Mouse (Mus musculus): Measurements from ENCODE around the gene Eif1ax. TPM values are rescaled to one million over a fixed set of nuclear protein-coding genes. Genes with fewer than 3 reads are reported as not detected.
A peak's percentile ranks its signal among the peaks of the same experiment; 100 is the strongest.
"Not testable (repeated sequence)": the region's sequence is repeated elsewhere in the genome, so short reads cannot be mapped to it uniquely, and the experiment has no call there.

Gene Eif1ax
- 100 to 1,000 TPM in 1 of 2 experiments, 10 to 100 TPM in 1; 96.9 to 101 TPM for total RNA-seq (2021)
- long read RNA-seq, experiment 1, full-length matches to known transcripts, result 125 of 136 reads
- long read RNA-seq, experiment 1, partial matches to known transcripts, result 4 of 136 reads
- long read RNA-seq, experiment 1, other reads (novel, unspliced or antisense), result 7 of 136 reads
- long read RNA-seq, experiment 2, full-length matches to known transcripts, result 68 of 70 reads
- long read RNA-seq, experiment 2, partial matches to known transcripts, result 1 of 70 reads
- long read RNA-seq, experiment 2, other reads (novel, unspliced or antisense), result 1 of 70 reads

DNA sequence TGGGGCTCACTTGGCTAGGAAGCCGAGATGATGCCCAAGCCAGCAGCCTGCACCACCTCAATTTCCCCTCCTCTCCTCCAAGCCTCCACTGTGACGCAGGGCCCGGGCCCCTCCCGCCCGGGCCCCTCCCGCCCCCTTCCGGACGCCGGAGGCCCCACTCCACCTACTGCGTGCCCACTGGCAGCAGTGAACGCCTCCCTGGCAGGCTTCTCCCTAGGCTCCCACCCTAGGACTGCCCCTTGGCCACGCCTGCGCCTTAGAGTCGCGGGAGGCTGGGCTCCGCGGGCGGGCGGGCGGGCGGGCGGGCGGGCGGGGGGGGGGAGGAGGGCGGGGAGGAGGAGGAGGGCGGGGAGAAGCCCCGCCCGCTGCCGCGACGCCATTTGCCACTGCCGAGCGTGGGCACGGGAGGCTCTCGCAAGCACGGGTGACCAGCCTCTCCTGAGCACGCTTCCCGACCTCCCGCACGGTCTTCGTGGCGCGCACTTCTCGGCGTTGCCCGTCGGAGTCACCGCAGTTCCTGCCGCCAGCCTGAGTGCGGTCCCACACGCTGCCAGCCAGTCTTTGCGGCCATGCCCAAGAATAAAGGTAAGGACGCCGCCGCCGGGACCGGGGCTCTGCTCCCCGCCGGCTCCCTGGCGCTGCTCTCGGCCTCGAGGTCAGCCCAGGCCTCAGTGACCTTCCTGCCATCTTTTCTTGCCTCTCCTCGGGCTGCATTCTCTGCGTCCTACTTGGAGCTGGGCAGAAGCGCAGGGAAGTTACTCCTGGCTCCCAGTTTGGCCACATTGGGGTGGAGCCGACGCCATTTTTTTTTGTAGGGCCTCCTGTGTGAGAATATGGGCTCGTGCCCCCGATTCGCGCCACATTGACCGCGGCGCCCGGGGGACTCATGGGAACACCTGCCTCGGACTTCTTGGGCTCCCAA is at the start of gene Eif1ax:
Eif1ax (plus strand) TSS at position 348 of the 922 bp plus-strand sequence.
- DNase-seq, result peak; percentile 80

DNA sequence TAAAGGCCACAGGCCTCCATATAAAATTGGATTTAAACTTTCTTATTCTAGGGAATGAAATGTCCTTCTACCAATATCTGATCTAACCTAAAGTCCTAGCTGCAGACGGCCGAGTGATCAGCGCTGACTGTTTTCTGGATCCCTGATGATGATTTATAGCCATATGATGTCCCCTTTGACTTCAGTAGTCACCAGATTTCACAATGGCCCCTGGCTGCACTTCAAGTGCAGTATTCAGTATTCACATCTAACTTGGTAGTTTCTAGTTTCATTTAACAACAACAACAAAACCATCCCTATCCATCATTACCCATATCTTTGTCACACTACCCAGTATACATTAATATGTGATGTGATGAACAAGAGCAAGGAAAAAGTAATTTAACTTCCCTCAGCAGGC is 7.5 kb upstream of the Eif1ax start:
- DNase-seq, result peak; percentile 13

- DNase-seq, result no peak
Measured at GRCm38 (mm10) chrX:159372753-159373144, 771 bp downstream of the Eif1ax start.

GRCm38 (mm10) chrX:159387105-159387504 is 15.1 kb downstream of the Eif1ax start:
- no peak for DNase-seq

- DNase-seq, result peak; percentile 5
Measured at GRCm38 (mm10) chrX:159388953-159389352, 17.0 kb downstream of the Eif1ax start.

DNA sequence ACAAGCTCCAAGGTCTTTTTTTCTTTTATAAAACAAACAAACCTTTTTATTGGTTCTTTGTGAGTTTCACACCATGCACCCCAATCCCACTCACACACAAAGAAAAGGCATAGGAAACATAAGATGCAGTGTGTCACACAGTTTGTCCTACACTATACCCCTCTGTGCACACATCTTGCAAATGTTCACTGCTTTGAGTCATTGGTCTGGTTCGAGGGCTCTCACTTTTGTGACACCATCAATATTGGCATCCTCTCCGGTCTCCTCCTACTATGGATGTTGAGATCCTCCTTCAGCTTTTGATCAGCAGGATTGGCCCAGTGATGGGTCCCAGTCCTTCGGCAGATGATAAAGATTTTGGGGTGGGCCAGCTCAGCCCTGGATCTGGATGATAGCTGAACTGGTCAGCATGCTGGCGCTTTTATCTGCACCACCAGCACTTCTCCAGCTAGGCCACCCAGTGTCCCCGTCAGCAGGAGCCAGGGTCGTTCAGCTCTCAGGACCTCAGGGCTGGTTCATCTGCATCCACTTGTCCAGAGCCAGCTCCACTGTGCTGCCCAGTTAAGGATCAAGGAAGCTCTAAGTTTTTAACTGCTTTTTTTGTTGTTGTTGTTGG is 18.5 kb downstream of the Eif1ax start:
- DNase-seq, result no peak

- DNase-seq, result no peak
Measured at GRCm38 (mm10) chrX:159391239-159391638, 19.3 kb downstream of the Eif1ax start.

DNA sequence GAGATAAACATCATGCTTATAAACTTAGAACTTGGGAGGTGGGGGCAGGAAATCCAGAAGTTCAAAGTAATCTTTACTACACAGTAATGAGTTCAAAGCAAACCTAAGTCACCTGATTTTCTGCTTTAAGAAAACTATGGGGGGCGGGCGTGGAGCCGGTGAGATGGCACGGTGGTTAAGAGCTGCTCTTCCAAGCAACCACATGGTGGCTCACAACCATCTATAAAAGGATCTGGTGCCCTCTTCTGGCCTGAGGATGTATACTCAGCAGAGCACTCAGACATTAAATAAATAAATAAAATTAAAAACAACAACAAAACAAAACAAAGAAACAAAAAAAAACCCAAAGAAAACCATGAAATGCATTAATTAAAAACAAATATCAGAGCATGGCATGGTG is 37.3 kb downstream of the Eif1ax start:
- peak; percentile 19 for DNase-seq

GRCm38 (mm10) chrX:159414130-159414828 is 42.3 kb downstream of the Eif1ax start, which contains the start of gene Map7d2:
TSS of gene Map7d2 (plus strand) at chrX:159414572.
- peak; percentile 13 for DNase-seq

- no peak for DNase-seq
Measured at GRCm38 (mm10) chrX:159414829-159415673, 43.1 kb downstream of the Eif1ax start.

GRCm38 (mm10) chrX:159430507-159430906 is 58.5 kb downstream of the Eif1ax start:
- DNase-seq, result not testable (repeated sequence)

Other genes with a start within 250 kb of the Eif1ax start
- 10 to 100 TPM; 49.3 to 55.5 TPM for gene Rps6ka3, start 161.9 kb upstream of the Eif1ax start, total RNA-seq (2021)
- 1 to 10 TPM; 2.6 to 3.1 TPM for gene Map7d2, start 42.4 kb downstream of the Eif1ax start, total RNA-seq (2021)
- gene Bclaf3, start 154.5 kb downstream of the Eif1ax start, total RNA-seq (2021), result 10 to 100 TPM in 1 of 2 experiments, 1 to 10 TPM in 1; 6.8 to 10.1 TPM

Measured in adrenal gland, postnatal 10 days (tissue).